Mouse (Mus musculus): ENCODE measurements around the gene Cxcl10. TPM values are rescaled to one million over a fixed set of nuclear protein-coding genes. Genes with fewer than 3 reads are reported as not detected.

Cxcl10 gene
- total RNA-seq (2023), result 1 to 10 TPM; 6.3 to 8.0 TPM

DNA sequence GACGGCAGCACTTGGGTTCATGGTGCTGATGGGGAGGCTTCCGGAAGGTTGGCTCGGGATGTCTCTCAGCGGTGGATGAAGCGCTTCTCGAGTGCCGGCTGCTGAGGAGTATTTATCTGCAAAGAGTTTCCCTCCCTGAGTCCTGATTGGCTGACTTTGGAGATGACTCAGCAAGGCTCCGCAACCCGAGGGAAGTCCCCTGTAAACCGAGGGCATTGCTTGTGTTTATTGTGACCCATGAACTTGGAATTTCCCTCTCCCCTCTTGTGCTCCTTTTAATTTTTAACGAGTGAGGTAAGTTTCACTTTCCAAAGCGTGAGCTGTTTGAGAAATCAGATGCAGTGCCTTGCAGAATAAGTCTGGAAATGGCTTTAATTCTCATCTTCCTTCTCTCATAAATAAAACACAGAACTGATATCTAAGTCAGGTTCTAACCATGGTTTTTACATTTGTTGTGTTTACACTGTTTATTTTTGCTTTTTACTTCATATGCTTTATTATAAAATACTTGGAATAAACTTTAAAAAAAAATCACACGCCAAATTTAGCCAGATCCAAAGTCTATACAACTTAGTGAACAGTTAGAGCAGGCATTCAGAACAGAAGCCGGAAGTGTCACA is at the start of gene Cxcl10:
Gene Cxcl10, minus strand, starts transcription at position 96 of the 620 bp plus-strand sequence.

GRCm38 (mm10) chr5:92331635-92332338 is 16.9 kb downstream of the Cxcl10 start, which contains the start of gene Art3:
Gene Art3, plus strand, starts transcription at chr5:92331827.

GRCm38 (mm10) chr5:92327929-92328328 is 20.8 kb downstream of the Cxcl10 start, which contains the start of gene Cxcl9:
Gene Cxcl9, minus strand, starts transcription at chr5:92328079.

DNA sequence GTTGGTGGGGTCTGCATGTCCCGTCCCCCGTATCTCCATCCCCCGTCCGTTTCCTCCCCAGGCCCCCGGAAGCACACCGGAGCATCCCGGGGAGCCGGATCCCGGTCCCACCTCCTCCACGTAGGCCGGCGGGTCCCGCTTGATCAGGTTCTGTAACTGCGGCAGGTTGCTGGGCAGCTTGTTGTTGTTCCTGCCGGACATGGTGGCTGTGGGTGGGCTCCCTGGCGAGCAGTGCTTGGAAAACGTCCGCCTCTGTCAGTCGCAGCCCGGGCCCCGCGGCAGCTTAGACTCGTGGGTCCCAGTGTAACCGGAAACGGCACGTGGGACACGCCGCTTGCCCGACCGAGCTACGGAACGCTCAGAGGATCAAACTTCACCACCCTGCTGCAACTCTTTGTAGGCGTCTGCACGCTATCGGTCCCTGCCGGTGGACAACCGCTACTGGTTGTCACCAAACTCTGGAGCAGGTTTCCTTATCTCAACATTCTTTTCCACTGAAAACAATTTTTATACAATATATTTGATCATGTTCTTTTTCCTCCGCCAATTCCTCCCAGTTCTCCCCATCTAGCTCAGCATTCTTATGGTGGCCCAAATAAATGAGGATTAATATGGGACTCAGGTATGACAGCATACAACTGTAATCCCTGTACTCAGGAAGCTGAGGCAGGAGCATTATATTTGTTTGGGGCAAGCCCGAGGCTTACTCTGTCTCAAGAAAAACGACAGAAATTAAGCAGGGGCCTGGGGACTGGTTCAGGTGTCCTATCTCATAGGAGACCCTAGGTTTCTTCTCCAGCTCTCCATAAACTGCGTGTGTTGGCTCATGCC is 38.8 kb downstream of the Cxcl10 start, which contains the start of gene Sdad1:
Gene Sdad1, minus strand, starts transcription at position 799 of the 831 bp plus-strand sequence.

Other genes with a start within 250 kb of the Cxcl10 start
- 10 to 100 TPM; 42.4 to 45.4 TPM for gene Uso1, start 211.0 kb downstream of the Cxcl10 start, total RNA-seq (2023)
- gene U90926, start 133.5 kb downstream of the Cxcl10 start, total RNA-seq (2023), result not detected
- 1 to 10 TPM in 1 of 2 experiments, under 1 TPM in 1; 0.96 to 1.1 TPM for gene Ppef2, start 92.6 kb downstream of the Cxcl10 start, total RNA-seq (2023)
- gene Naaa, start 70.7 kb downstream of the Cxcl10 start, total RNA-seq (2023), result 10 to 100 TPM; 74.1 to 87.0 TPM
- gene Sdad1, start 38.4 kb downstream of the Cxcl10 start, total RNA-seq (2023), result 10 to 100 TPM; 19.5 to 19.6 TPM
- gene Cxcl9, start 20.8 kb downstream of the Cxcl10 start, total RNA-seq (2023), result under 1 TPM in 1 of 2 experiments, not detected in 1; 0.22 TPM
- gene Art3, start 17.1 kb downstream of the Cxcl10 start, total RNA-seq (2023), result under 1 TPM in 1 of 2 experiments, not detected in 1; 0.59 TPM
- 10 to 100 TPM; 27.7 to 28.2 TPM for gene Nup54, start 86.3 kb upstream of the Cxcl10 start, total RNA-seq (2023)
- 10 to 100 TPM; 31.3 to 34.8 TPM for gene Scarb2, start 157.9 kb upstream of the Cxcl10 start, total RNA-seq (2023)
- gene Fam47e, start 206.2 kb upstream of the Cxcl10 start, total RNA-seq (2023), result not detected